Mouse (Mus musculus) E14TG2a.4 (cell line): ENCODE measurements around the gene Pdcl2.

Experiments
- CTCF ChIP-seq: conservative IDR thresholded peaks from 2 replicates; pipeline ENCODE4 v1.5.1; 2014; ENCODE audit warnings: low read length
- NANOG ChIP-seq: IDR thresholded peaks from 2 replicates; pipeline ENCODE4 v1.6.1; 2014; ENCODE audit warnings: borderline replicate concordance, low read length, mixed read lengths
- POU5F1 ChIP-seq: IDR thresholded peaks from 2 replicates; pipeline ENCODE4 v1.6.1; 2014; ENCODE audit warnings: low read length, borderline replicate concordance

- TF ChIP-seq CTCF (no peak), NANOG (no peak), POU5F1 (no peak)
Measured at GRCm38 (mm10) chr5:76360786-76361185, 29.8 kb upstream of the Pdcl2 start.
